Mouse (Mus musculus): ENCODE measurements at regions not wholly inside any gene's neighbourhood (a gene's known extent, or its start where the extent isn't known, plus 50 kb on each side); places are given as distances from the start of the nearest gene placed in this dataset.

- H3K27ac ChIP-seq = no peak overlapping the region
- H3K36me3 ChIP-seq = no peaks in the 10 kb centered on the region
- no peaks in the 10 kb centered on the region for H3K27me3 ChIP-seq
- H3K4me3 ChIP-seq (replicated peaks) = no peak overlapping the region
- no peak for ATAC-seq
- H3K9ac ChIP-seq (replicated peaks) = no peak overlapping the region
- H3K9me3 ChIP-seq = no peaks in the 10 kb centered on the region
- H3K4me2 ChIP-seq (replicated peaks) = no peak overlapping the region
- H3K4me1 ChIP-seq (replicated peaks) = no peaks in the 10 kb centered on the region
- 76% methylated on average over 10 of the region's 10 CpGs for WGBS
These were observed 539.2 kb downstream of the Gm19410 start for GRCm38 (mm10) chr8:36304809-36305208.

- no peak overlapping the region for H3K4me2 ChIP-seq (replicated peaks)
- no peaks in the 10 kb centered on the region for H3K27me3 ChIP-seq
- H3K4me1 ChIP-seq (replicated peaks) = no peaks in the 10 kb centered on the region
- no peak overlapping the region for H3K27ac ChIP-seq
- no peaks in the 10 kb centered on the region for H3K9me3 ChIP-seq
- no peak overlapping the region for H3K4me3 ChIP-seq (replicated peaks)
- no peak overlapping the region for H3K9ac ChIP-seq (replicated peaks)
- 73% methylated on average over 4 of the region's 4 CpGs for WGBS
- no peaks in the 10 kb centered on the region for H3K36me3 ChIP-seq
- no peak for ATAC-seq
These were observed 540.7 kb downstream of the Gm19410 start for GRCm38 (mm10) chr8:36306336-36306735.

GRCm38 (mm10) chr8:36307496-36307895 lies 541.9 kb downstream of the Gm19410 start:
- no peaks in the 10 kb centered on the region for H3K4me1 ChIP-seq (replicated peaks)
- WGBS = 93% methylated on average over 8 of the region's 8 CpGs
- ATAC-seq = no peak

GRCm38 (mm10) chr8:36308056-36308455 lies 542.5 kb downstream of the Gm19410 start:
- no peaks in the 10 kb centered on the region for H3K9me3 ChIP-seq
- H3K27ac ChIP-seq = no peak overlapping the region
- no peak for ATAC-seq
- no peak overlapping the region for H3K4me2 ChIP-seq (replicated peaks)
- no peaks in the 10 kb centered on the region for H3K27me3 ChIP-seq
- H3K36me3 ChIP-seq = no peaks in the 10 kb centered on the region
- WGBS = 86% methylated on average over 2 of the region's 2 CpGs
- no peak overlapping the region for H3K4me3 ChIP-seq (replicated peaks)
- H3K9ac ChIP-seq (replicated peaks) = no peak overlapping the region
- no peaks in the 10 kb centered on the region for H3K4me1 ChIP-seq (replicated peaks)

More at GRCm38 (mm10) chr8:36307496-36307895, 541.9 kb downstream of the Gm19410 start:
- H3K27me3 ChIP-seq = no peaks in the 10 kb centered on the region
- no peak overlapping the region for H3K4me2 ChIP-seq (replicated peaks)
- H3K9ac ChIP-seq (replicated peaks) = no peak overlapping the region
- H3K4me3 ChIP-seq (replicated peaks) = no peak overlapping the region
- no peaks in the 10 kb centered on the region for H3K9me3 ChIP-seq
- H3K36me3 ChIP-seq = no peaks in the 10 kb centered on the region
- no peak overlapping the region for H3K27ac ChIP-seq

GRCm38 (mm10) chr8:36309326-36309725 lies 543.7 kb downstream of the Gm19410 start:
- H3K4me3 ChIP-seq (replicated peaks) = no peak overlapping the region
- no peak overlapping the region for H3K9ac ChIP-seq (replicated peaks)
- no peaks in the 10 kb centered on the region for H3K4me1 ChIP-seq (replicated peaks)
- no peaks in the 10 kb centered on the region for H3K27me3 ChIP-seq
- H3K36me3 ChIP-seq = no peaks in the 10 kb centered on the region
- H3K4me2 ChIP-seq (replicated peaks) = no peak overlapping the region
- no peaks in the 10 kb centered on the region for H3K9me3 ChIP-seq
- ATAC-seq = no peak
- no peak overlapping the region for H3K27ac ChIP-seq
- 90% methylated on average over 6 of the region's 6 CpGs for WGBS

- 89% methylated on average over 10 of the region's 10 CpGs for WGBS
- Histone ChIP-seq H3K4me2 (replicated peaks) (no peak overlapping the region), H3K4me1 (replicated peaks) (no peaks in the 10 kb centered on the region), H3K9ac (replicated peaks) (no peak overlapping the region), H3K36me3 (no peaks in the 10 kb centered on the region), H3K9me3 (no peaks in the 10 kb centered on the region), H3K27ac (no peak overlapping the region), H3K27me3 (no peaks in the 10 kb centered on the region), H3K4me3 (replicated peaks) (no peak overlapping the region)
- no peak for ATAC-seq
These were observed 544.4 kb downstream of the Gm19410 start for GRCm38 (mm10) chr8:36309952-36310351.

- H3K27ac ChIP-seq = no peak overlapping the region
- H3K9ac ChIP-seq (replicated peaks) = no peak overlapping the region
- WGBS = 61% methylated on average over 5 of the region's 5 CpGs
- H3K4me2 ChIP-seq (replicated peaks) = no peak overlapping the region
- H3K4me1 ChIP-seq (replicated peaks) = no peaks in the 10 kb centered on the region
- no peaks in the 10 kb centered on the region for H3K36me3 ChIP-seq
- H3K4me3 ChIP-seq (replicated peaks) = no peak overlapping the region
- H3K9me3 ChIP-seq = no peaks in the 10 kb centered on the region
- no peaks in the 10 kb centered on the region for H3K27me3 ChIP-seq
- ATAC-seq = no peak
These were observed 546.1 kb downstream of the Gm19410 start for GRCm38 (mm10) chr8:36311734-36312133.

GRCm38 (mm10) chr8:36312963-36313362 lies 547.4 kb downstream of the Gm19410 start:
- Histone ChIP-seq H3K27ac (no peak overlapping the region), H3K36me3 (no peaks in the 10 kb centered on the region), H3K4me2 (replicated peaks) (no peak overlapping the region), H3K27me3 (no peaks in the 10 kb centered on the region), H3K9ac (replicated peaks) (no peak overlapping the region), H3K9me3 (no peaks in the 10 kb centered on the region), H3K4me1 (replicated peaks) (no peaks in the 10 kb centered on the region), H3K4me3 (replicated peaks) (no peak overlapping the region)
- 91% methylated on average over 3 of the region's 3 CpGs for WGBS
- no peak for ATAC-seq

- Histone ChIP-seq H3K9me3 (no peaks in the 10 kb centered on the region), H3K27me3 (no peaks in the 10 kb centered on the region)
- 92% methylated on average over 2 of the region's 2 CpGs for WGBS
These were observed 552.8 kb downstream of the Gm19410 start for GRCm38 (mm10) chr8:36318396-36318795.

GRCm38 (mm10) chr8:36318884-36319283 lies 553.3 kb downstream of the Gm19410 start:
- Histone ChIP-seq H3K4me1 (replicated peaks) (no peaks in the 10 kb centered on the region), H3K9ac (replicated peaks) (no peak overlapping the region), H3K27ac (no peak overlapping the region), H3K4me3 (replicated peaks) (no peak overlapping the region), H3K4me2 (replicated peaks) (no peak overlapping the region), H3K9me3 (no peaks in the 10 kb centered on the region), H3K36me3 (no peaks in the 10 kb centered on the region), H3K27me3 (no peaks in the 10 kb centered on the region)
- WGBS = 78% methylated on average over 5 of the region's 5 CpGs
- no peak for ATAC-seq

More at GRCm38 (mm10) chr8:36318396-36318795, 552.8 kb downstream of the Gm19410 start:
- Histone ChIP-seq H3K4me3 (replicated peaks) (no peak overlapping the region), H3K27ac (no peak overlapping the region), H3K4me2 (replicated peaks) (no peak overlapping the region), H3K4me1 (replicated peaks) (no peaks in the 10 kb centered on the region), H3K36me3 (no peaks in the 10 kb centered on the region), H3K9ac (replicated peaks) (no peak overlapping the region)
- ATAC-seq = no peak

GRCm38 (mm10) chr8:36319314-36319959 lies 553.8 kb downstream of the Gm19410 start:
- no peaks in the 10 kb centered on the region for H3K9me3 ChIP-seq
- H3K4me3 ChIP-seq (replicated peaks) = no peak overlapping the region
- H3K9ac ChIP-seq (replicated peaks) = no peak overlapping the region
- no peak overlapping the region for H3K27ac ChIP-seq
- H3K36me3 ChIP-seq = no peaks in the 10 kb centered on the region
- WGBS = 77% methylated on average over 7 of the region's 7 CpGs
- no peaks in the 10 kb centered on the region for H3K4me1 ChIP-seq (replicated peaks)
- ATAC-seq = no peak
- H3K4me2 ChIP-seq (replicated peaks) = no peak overlapping the region
- no peaks in the 10 kb centered on the region for H3K27me3 ChIP-seq

GRCm38 (mm10) chr8:36322125-36322524 lies 556.5 kb downstream of the Gm19410 start:
- Histone ChIP-seq H3K9me3 (no peaks in the 10 kb centered on the region), H3K27me3 (no peaks in the 10 kb centered on the region), H3K36me3 (no peaks in the 10 kb centered on the region), H3K4me1 (replicated peaks) (0 out of 2 replicates have a peak, but pooled peaks cover 3% of the 10 kb centered on the region), H3K27ac (no peak overlapping the region), H3K4me2 (replicated peaks) (no peak overlapping the region), H3K4me3 (replicated peaks) (no peak overlapping the region), H3K9ac (replicated peaks) (no peak overlapping the region)
- WGBS = 86% methylated on average over 8 of the region's 8 CpGs
- ATAC-seq = no peak

GRCm38 (mm10) chr8:36322578-36322977 lies 557.0 kb downstream of the Gm19410 start:
- ATAC-seq = no peak
- 87% methylated on average over 7 of the region's 7 CpGs for WGBS
- no peak overlapping the region for H3K9ac ChIP-seq (replicated peaks)
- H3K4me2 ChIP-seq (replicated peaks) = no peak overlapping the region
- H3K9me3 ChIP-seq = no peaks in the 10 kb centered on the region
- H3K4me1 ChIP-seq (replicated peaks) = 0 out of 2 replicates have a peak, but pooled peaks cover 3% of the 10 kb centered on the region
- no peaks in the 10 kb centered on the region for H3K27me3 ChIP-seq
- H3K27ac ChIP-seq = no peak overlapping the region
- no peaks in the 10 kb centered on the region for H3K36me3 ChIP-seq
- no peak overlapping the region for H3K4me3 ChIP-seq (replicated peaks)
